Mouse (Mus musculus) monocyte, adult 5-6 weeks (primary cell): ENCODE results near the gene Inafm2. TPM values are rescaled to one million over a fixed set of nuclear protein-coding genes. Genes with fewer than 3 reads are reported as not detected.

Experiments used
- ATAC-seq: fragments of 153-309, 156-312 bp; replicated peaks from 2 replicates; pipeline ENCODE4 v1.8.0; 2017; ENCODE audit warnings: mild to moderate bottlenecking; ENCODE audit not compliant: low TSS enrichment, insufficient number of reproducible peaks, severe bottlenecking, poor library complexity, low FRiP score
- total RNA-seq: library from RNA; stranded (forward); fragments of 200-1000, 200-491, 200-594 nt; gene quantifications from 3 replicates; pipeline ENCODE4 v1.2.3, GENCODE M21; 2017

Inafm2 gene
- total RNA-seq, 1 experiment from 2014 or later = 19.3 TPM

DNA sequence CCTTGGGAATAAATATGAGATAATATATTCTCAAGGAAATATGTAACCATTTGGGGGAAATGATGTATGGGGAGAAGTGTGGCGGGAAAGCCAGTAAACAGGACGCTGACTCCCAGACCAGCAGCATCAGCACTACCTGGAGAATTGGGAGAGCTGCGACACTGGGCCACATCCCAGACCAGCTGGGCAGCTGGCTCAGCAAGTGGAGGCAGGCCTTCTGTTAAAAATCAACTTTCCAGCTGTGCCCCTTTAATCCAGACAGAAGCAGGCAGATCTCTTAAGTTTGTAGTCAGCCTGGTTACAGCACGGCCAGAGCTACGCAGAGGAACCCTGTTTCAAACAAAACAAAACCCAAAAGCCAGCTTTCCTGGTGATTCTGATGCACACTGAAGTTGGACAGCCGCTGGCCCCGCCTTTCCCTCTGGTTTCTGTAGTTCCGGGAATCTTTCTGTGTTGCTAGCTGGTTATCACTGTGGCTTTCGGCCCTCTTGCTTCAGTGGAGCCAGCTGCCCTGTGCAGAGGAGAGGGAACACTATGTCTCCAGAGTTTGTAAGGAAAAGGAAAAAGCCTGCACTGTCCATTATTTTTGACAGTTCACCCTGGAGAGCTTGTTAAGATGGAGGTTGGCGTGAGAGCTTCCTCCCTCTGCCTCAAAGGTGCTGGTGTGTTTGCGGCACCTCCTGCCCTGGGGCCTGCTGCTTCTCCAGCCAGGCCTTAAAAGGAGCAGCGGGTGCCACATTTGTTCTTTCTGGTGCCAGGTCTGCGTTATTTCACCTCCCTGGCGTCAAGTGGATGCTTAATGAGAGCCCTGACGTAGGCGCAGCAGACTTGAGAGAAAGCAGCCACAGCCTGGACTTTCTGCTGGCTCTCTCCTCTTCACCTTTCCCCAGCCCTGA, 6.6 kb downstream of the Inafm2 start:
- ATAC-seq = no peak

DNA sequence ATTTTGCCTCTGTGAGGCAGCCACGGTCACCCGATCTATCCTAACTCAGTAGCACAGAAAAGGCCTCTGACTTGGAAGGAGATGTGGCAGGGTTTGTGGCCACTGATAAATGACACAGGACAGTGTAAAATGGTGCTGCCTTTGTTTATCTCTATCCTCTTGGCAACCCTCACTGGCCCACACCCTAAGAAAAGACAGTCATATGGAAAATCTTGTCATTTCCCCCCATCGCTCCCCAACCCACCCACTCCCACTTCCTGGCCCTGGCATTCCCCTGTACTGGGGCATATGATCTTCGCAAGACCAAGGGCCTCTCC, 7.2 kb downstream of the Inafm2 start:
- ATAC-seq = no peak

DNA sequence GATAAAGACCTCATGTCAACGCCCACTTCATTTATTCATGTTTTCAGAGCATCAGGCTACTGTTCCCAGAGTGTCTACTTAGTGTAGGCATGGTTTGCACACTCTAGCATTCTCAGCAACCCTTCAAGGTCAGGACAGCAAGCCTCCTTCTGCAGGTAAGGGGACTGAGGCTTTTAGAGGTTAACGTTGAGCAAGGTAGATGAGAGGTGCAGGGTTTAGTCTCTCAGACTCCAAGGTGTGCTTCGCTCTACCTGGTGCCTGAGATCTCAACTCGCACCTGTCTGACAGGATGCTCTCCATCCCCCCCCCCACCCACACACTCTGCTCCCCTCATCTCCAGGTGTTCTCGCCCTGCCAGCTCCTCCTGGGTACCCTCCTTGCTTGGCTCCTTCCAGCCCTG, 8.6 kb downstream of the Inafm2 start:
- ATAC-seq = no peak

DNA sequence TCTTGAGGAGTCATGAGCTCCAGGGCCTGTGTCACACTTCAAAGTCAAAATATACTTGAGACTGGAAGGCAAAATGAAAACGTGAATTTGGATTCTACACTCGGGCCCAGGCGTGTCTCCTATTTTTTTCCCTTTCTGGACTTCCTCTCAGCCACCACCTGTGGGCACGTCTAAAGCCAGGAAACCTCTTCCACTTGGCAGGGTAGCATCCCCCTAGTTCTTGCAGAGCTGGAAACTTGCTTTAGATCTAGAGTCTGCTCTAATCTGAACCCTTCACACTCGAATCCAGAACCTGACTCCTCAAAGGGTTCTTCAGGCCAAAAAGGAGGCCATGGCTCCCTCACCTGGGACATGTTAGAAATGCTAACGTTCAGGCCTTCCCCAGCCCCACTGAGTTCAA, 9.8 kb downstream of the Inafm2 start:
- no peak for ATAC-seq

DNA sequence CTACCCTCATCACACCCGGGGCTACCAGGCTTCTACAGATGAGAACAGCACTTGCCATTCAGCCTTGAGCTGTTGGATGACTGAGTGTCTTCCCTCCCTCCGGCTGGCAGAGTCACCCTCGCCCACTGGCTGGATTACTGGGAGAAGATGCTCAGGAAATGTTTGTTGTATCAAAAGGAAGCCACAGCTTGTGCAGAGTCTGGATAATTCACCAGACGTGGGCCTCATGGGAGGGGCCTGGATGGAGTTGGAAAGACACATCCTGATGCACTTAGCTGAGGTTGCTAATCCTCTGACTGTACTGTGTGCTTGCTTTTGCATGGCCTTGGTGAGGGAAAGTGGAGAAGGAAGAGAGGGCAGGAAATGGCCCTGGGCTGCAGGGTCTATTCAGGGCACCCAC, 10.5 kb downstream of the Inafm2 start:
- ATAC-seq = no peak

DNA sequence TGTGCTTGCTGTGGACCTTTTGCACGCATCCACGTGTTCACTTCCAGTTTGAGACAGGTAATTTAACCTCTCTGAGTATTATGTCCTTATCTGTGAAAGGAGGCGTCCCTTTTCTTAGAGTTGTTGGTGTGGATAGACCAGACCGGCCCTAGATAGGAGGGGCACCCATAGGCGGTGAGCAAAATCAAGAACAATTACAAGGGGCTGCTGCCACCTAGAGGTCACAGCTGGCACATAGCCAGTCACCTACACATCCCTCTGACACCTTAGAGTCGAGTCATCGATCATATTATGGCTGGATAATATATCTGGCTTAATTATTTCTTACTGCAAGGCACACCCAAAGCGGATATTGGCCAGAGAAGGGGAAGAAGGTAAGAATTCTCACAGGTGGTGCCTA, 14.3 kb downstream of the Inafm2 start:
- peak; percentile 66 for ATAC-seq

DNA sequence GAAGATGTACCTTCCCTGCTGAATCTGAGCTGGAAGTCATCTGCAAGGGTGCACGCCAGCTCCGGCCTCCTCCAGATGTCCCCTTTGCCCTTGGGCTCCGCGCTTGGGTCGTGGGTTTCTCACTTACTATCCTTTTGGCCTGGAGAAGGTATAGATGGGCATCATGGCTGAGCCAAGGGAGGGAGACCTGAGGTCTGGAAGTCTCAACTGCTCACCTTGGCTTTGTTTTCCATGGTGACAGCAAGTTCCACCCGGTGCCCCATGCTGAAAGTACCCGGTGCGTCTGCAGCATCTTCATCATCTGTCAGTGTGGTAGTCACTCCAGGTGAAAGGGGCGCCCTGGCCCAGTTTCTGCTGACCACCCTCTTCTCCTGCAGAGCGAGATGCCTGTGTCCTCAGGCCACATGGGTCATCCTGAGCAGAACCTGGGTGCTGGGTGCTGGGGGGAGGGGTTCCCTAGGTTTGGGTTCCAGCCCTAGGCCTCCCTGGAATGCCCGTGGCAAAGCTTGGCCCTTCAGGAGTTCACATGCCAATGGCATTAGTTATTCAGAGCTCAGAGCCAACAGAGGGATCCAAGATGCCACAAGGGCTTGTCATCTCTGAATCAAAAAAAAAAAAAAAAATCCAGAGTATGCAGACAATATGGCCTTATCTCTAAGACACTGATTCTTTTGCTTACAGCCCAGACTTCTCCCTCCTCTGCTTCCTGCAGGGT, 14.9 kb downstream of the Inafm2 start:
- no peak for ATAC-seq

DNA sequence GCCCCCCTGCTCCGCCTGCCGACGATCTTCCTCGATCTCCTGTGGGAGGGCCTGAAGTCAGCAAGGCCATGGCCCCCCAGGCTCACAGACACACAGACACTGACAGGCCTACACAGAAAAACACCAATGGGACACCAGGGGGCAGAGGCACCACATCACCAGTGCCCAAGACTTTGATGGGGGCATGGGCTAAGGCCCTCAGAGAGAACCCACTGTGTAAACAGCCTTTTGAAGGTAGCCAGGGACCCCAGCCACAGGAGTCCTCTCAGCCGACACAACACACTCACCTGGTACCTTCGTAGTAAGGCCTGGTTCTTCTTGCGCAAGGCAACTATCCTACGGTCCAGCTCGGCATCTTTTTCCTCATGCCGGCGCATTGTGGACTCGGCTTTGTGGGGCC, 15.8 kb downstream of the Inafm2 start:
- ATAC-seq = no peak

DNA sequence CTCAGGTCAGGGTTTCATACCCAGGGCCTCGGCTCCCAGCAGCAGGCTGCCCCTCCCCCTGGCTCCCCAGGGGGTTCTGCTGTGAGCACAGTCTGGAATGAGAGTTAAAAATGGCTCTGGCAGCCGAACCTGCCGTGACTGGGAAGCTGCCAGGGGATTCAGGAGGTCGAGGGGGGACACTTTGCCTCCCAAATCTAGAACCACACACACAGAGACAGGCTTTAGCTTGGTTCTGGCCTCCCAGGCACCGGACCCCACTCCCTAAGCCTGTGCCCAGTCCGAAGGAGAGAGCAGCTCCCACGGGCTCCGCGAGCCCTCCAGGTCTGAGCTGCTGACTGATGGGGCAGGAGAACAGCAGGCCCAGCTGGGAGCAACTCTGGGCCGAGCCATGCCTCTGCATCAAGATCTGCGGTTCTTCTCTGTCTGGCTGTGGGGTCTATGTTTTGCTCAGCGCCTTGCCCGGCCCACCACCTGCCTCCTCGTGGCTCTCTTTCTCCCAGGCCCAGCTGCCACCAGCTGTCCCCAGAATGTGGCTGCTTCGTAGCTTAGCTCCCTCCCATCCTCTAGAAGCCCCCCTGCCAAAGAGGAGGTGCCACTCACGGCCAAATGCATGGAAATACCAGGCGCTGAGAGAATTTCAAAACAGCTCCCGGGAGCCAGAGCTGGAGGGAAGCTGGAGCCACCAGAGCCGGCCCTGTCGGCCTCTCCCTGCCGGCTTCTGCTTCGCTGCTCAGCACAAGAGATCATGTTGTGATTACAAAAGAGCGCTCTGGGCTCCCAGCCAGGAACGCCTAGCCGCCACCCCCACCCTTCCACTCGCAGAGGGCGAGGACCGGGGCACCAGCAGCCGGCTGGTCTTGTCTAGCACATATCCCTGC, 16.6 kb downstream of the Inafm2 start, which contains the start of gene Ccdc9b:
Gene Ccdc9b (minus strand): TSS at position 756 of the 878 bp plus-strand sequence.
- peak; percentile 52; the same call in 1 of the 2 replicates for ATAC-seq

DNA sequence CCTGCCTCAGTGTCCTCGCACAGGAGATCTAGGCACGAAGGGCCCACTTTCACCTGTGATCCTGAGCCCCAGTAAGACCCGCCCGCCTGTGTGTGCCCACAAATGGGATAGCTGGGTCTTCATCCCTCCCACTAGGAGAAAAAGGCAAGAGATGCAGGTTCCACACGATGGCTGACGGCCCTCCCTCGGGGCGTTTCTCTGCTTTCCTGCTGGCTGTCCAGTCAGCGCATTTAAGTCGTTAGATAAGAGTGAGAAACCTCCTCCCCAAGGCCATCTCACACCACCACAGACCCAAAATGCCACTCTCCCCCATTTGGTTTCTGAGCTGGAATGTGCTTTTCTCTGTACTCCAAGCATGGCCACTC, 17.2 kb downstream of the Inafm2 start:
- ATAC-seq = no peak

DNA sequence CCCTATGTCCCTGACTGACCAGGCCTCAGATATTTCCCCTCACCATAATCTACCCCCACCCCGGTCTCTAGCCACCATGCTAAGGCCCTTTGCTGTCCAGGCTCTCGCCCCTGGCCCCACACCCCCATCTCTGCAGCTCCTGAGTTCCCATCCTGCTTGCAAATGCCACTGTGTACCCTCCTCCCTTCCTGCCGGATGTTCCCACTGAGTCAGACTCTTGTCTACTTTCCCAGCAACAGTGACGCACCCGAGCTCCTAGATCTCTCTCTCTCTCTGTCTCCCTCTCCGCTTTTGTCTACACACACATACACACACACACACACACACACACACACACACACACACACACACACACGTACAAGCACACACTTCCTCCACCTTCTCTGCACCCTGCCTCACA, 17.9 kb downstream of the Inafm2 start:
- ATAC-seq = no peak

DNA sequence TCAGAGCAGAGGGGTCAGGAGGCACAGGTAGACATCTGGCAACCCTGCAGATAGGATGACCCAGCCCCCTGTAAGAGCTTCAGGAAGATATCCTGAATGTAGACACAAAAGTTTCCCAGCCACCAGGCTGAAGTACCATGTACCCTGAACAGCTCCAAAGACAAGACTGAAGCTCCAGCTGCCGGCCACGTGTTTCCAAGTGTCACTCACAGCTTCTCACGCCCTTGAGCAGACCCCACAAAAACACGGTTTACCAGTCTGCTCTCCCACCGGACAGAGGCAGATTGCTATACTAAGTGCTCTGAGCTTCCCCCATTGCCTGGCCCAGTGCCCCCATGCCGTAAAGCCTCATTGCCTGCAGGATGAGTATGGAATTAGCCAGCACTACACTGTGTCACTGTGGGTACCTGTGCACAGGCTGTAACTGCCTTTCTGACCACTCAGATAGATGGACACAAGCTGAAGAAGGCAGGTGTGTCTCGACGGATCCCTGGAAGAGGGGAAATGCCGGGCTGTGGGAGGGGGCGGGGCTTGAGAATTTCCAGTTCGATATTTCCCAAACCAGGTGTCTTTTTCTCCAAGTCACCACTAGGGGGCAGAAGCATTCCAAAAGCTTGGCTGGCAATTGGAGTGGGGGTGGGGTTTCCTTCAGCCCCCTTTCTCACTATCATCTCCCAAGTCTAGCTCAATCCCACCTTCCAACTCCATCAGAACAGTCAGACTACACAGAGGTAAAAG, 18.7 kb downstream of the Inafm2 start:
- no peak for ATAC-seq

DNA sequence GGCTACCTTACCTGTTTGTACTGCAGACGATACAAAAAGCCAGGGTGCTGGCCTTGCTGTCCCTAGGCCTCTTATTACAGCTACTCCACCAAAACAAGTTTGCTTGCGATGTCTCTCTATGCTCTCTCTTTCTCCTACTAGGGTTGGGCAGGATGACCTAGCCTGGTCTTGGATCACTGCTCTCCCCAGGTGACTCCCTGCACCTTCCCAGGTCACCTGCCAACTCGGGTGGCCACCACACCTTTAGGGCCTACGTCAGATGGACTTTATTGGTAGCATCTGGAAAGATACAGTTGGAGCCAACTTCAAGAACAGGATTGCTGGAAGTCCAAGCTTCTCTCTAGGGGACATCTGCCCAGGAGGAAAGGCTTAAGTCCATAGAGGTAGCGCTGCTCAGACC, 19.3 kb downstream of the Inafm2 start:
- ATAC-seq = no peak

DNA sequence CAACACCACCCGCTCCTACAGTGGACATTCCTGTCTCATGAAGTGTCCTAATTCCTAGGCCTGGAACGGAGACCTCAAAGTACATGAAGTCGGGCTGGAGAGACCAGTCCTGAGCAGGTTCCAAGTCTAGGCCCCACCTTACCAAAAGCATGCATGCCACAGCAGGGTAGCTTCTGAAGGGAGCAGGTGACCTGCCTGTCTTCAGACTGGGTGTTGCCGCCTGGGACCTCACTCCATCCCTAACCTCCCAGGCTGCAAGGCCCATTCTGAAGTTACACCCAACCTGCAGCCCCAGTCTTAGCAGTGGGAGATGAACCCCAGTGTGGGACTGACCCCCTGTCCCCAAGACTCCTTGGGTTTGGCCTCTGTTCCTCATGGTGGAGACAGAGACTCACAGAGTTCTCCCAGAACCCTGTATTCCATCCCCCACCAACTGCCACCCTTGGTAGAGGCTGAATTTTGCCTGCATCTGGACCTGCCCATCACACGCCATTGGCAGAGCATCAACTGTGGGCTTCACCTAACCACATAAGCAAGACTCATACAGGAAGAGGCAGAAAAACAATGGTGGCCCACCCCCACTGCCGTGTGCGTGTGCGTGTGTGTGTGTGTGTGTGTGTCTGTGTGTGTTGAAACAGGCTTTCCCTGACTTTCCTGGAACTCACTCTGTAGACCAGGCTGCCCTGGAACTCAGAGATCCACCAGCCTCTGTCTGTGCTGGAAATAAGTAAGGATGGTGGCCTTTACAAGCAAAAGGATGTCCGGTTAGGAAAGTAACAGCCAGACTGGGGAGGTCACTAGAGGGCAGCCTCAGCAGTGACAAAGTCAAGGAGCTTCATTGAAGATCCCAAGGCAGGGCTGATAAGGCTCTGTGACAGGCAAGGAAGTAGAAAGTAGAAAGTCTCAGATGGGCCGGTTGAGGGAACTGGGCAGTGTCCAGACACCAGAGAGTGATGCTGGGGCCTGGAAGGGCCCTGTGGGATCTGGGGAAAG, 20.8 kb downstream of the Inafm2 start:
- no peak for ATAC-seq

DNA sequence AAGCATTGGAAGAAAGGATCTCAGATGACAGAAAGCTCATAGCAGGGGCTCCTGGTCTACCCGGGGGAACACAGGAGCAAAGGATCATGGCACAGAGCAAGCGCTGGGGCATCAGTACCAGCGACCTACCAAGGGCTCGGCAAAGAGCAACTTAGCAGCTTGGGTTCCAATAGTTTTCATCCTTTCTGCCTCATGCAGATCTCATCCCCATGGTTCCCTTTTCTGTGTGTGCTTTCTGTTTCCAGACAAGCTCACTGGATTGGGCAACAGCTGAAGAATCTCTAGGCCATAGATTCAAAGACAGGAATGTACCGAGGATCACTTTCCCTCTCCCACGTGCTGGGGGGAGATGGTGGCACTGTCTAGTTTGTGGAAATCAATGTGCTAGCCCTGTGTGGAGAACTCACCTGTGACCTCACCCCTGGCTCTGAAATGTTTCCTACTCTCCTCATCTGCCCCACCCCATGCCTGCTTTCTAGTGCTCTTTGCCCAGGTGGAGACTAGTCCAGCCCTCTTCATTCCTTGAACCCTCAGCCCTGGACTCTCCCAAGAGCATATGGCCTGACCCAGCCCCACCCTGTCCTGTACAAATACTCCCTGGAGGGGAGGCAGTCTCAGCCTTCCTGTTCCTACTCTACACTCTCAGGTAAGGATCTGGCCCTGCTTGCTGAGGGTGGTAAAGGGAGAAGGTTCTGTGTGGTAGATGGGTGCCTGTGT, 26.8 kb downstream of the Inafm2 start, which contains the start of gene Phgr1:
Gene Phgr1 (plus strand): TSS at position 612 of the 717 bp plus-strand sequence.
- ATAC-seq = 0 out of 2 replicates have a peak, but pooled peaks have one; percentile 31

DNA sequence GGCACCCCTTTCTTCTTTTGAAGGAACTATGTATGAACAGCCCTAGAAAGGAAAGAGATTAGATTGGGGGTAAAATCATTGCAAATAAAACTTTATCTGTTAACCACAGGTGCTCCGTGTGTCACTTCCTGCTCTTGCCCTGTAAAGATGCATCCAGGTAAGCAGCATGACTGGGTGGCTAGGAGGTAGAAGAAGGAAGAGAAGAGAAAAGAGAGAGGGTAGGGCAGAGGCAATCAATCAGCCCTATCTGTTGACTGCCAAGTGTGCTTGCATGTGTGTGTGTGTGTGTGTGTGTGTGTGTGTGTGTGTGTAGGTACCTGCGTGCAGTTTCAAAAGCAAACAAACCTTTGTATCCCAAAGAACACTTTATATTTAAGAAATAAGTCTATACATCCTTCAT, 29.0 kb downstream of the Inafm2 start:
- no peak for ATAC-seq

DNA sequence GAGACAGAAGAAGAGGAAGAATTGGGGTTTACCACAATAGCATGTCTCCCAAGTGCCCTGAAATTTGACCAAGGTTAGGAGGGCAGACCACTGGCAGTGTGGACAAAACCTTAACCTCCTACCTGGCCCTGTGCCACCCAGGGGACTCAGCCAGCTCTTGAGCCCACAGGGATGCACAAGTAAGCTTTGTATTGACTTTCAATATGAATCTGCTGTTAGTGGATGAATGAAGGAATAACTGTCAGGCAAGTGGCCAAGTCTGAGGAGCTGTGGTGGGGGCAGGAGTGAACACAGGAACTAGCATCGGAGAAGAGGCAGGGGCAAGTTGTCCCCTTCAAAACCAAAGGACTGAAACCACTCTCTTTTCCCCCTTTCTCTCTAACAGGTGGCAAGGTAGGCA, 29.8 kb downstream of the Inafm2 start:
- no peak for ATAC-seq
